ENCODE assay signal across 7 mouse cellular contexts in genomic region chr9:47856311-47856710, GRCm38 (mm10).
A peak's percentile ranks its signal among the peaks of the same experiment; 100 is the strongest.
DNase-seq lines count a peak whose midpoint lies in the region; ATAC-seq and TF ChIP-seq lines count a peak whose summit lies in the region.

No protein-coding gene starts in this region.

- ATAC-seq in activated CD4-positive, CD25-positive, alpha-beta regulatory T cell, adult 4 months: no peak

- TF ChIP-seq CTCF in kidney, adult 2 months (conservative IDR thresholded peaks at IDR 0.05; ENCODE audit: insufficient read depth, insufficient read length, low read depth, low read length): no peak

- H3K4me3 ChIP-seq in kidney, adult 2 months (ENCODE audit: insufficient read depth, low read depth, low read length): no peak overlapping the region

- H3K27me3 ChIP-seq in kidney, adult 2 months (replicated peaks; ENCODE audit: control insufficient read depth, insufficient read depth, low read length): no peaks in the 10 kb centered on the region

- 49% methylated on average over 8 of the region's 8 CpGs for WGBS in kidney, adult 2 months

- no peaks in the 10 kb centered on the region for H3K36me3 ChIP-seq in kidney, adult 2 months (ENCODE audit: control insufficient read depth, insufficient read depth, low read length)

- H3K27ac ChIP-seq in kidney, adult 2 months (ENCODE audit: insufficient read depth, low read depth, low read length): no peak overlapping the region

- no peaks in the 10 kb centered on the region for H3K4me1 ChIP-seq in kidney, adult 2 months (ENCODE audit: control insufficient read depth, insufficient read depth, low read length)

- DNase-seq in kidney, adult 2 months: peak; percentile 17
- no peak for DNase-seq in kidney, adult 11 months
- peak; percentile 24 for DNase-seq in 3T3-L1 (ENCODE audit: low read depth, low spot score)
- peak; percentile 1 for DNase-seq in 416B (ENCODE audit: low read depth)
- DNase-seq in cerebellum, postnatal 14 days: peak; percentile 56 to 72
- no peak for DNase-seq in spleen, adult 18-20 months

- TF ChIP-seq POLR2A in kidney, adult 2 months (IDR thresholded peaks at IDR 0.05; ENCODE audit: low read depth, low read length): no peak

Comparison
In these comparisons a context has a peak if more than half of its experiments do, and no peak if none do; other contexts are left out.
1. DNase-seq: peak in kidney, adult 2 months (single experiment), 3T3-L1 (single experiment), 416B (single experiment) and cerebellum, postnatal 14 days (2 of 2); none in kidney, adult 11 months (single experiment) and spleen, adult 18-20 months (0 of 2).